Mouse (Mus musculus) E14TG2a.4 (cell line): ENCODE results near the gene Dag1.
"Not testable (repeated sequence)": the region's sequence is repeated elsewhere in the genome, so short reads cannot be mapped to it uniquely, and the experiment has no call there.

ENCODE experiments used
- CTCF ChIP-seq: conservative IDR thresholded peaks from 2 replicates; pipeline ENCODE4 v1.5.1; 2014; ENCODE audit warnings: low read length
- NANOG ChIP-seq: IDR thresholded peaks from 2 replicates; pipeline ENCODE4 v1.6.1; 2014; ENCODE audit warnings: borderline replicate concordance, low read length, mixed read lengths
- POU5F1 ChIP-seq: IDR thresholded peaks from 2 replicates; pipeline ENCODE4 v1.6.1; 2014; ENCODE audit warnings: low read length, borderline replicate concordance

GRCm38 (mm10) chr9:108268701-108269100 lies 4.9 kb upstream of the Dag1 start:
- TF ChIP-seq CTCF, POU5F1, NANOG: not testable (repeated sequence)
